Comparison of ENCODE assay signal across 8 mouse cellular contexts in the genomic region with DNA sequence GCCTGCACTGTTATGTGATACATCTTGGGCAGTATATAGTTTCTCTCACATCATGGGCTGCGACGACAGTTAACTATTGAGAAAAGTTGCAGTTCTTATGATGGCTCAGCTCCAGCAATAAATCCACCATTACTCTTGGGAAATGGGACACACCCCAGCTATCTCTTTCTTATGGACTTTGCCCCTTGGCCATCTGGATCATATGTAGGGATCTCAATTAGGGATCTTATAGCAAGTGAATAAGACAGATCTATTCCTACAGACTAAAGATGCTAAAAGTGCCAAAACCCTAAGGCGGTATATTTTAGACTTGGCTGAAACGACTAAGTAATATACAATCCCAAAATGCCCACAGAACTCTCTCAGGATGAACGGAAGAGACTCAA. TPM values are rescaled to one million over a fixed set of nuclear protein-coding genes. Genes with fewer than 3 reads are reported as not detected.
DNase-seq lines count a peak whose midpoint lies in the region; ATAC-seq and TF ChIP-seq lines count a peak whose summit lies in the region.

No protein-coding gene starts in this region.

- no peak for DNase-seq in layer of hippocampus, adult 2 months (ENCODE audit: low spot score in 2 of 2)
- DNase-seq in layer of hippocampus, postnatal 25 days (ENCODE audit: extremely low spot score in 1 of 2, low spot score in 1 of 2) = no peak
- no peak for DNase-seq in urinary bladder, postnatal 14 days (ENCODE audit: low spot score)
- DNase-seq in adrenal gland, adult 18-20 months (ENCODE audit: low spot score in 2 of 2) = no peak
- no peak for DNase-seq in adrenal gland, adult 8-10 months

- H3K9me3 ChIP-seq in embryonic facial prominence, embryonic 13.5 days = no peaks in the 10 kb centered on the region
- no peaks in the 10 kb centered on the region for H3K9me3 ChIP-seq in hindbrain, embryonic 13.5 days
- no peaks in the 10 kb centered on the region for H3K9me3 ChIP-seq in midbrain, embryonic 12.5 days

- no peaks in the 10 kb centered on the region for H3K27me3 ChIP-seq in embryonic facial prominence, embryonic 13.5 days
- no peaks in the 10 kb centered on the region for H3K27me3 ChIP-seq in hindbrain, embryonic 13.5 days
- no peaks in the 10 kb centered on the region for H3K27me3 ChIP-seq in midbrain, embryonic 12.5 days

- no peaks in the 10 kb centered on the region for H3K36me3 ChIP-seq in embryonic facial prominence, embryonic 13.5 days
- no peaks in the 10 kb centered on the region for H3K36me3 ChIP-seq in hindbrain, embryonic 13.5 days
- H3K36me3 ChIP-seq in midbrain, embryonic 12.5 days = no peaks in the 10 kb centered on the region

- H3K9ac ChIP-seq in embryonic facial prominence, embryonic 13.5 days = no peak overlapping the region
- no peak overlapping the region for H3K9ac ChIP-seq in hindbrain, embryonic 13.5 days
- H3K9ac ChIP-seq in midbrain, embryonic 12.5 days (replicated peaks) = no peak overlapping the region

- peak overlapping the region; percentile 78 for H3K4me3 ChIP-seq in layer of hippocampus, adult 2 months
- peak overlapping the region; percentile 60 for H3K4me3 ChIP-seq in embryonic facial prominence, embryonic 13.5 days
- H3K4me3 ChIP-seq in hindbrain, embryonic 13.5 days = peak overlapping the region; percentile 56
- H3K4me3 ChIP-seq in midbrain, embryonic 12.5 days = peak overlapping the region; percentile 58

- 0 out of 2 replicates have a peak, but pooled peaks have one; percentile 13 for ATAC-seq in embryonic facial prominence, embryonic 13.5 days (ENCODE audit: insufficient number of reproducible peaks, insufficient read depth, low FRiP score, low TSS enrichment, low read depth)
- peak; percentile 40 for ATAC-seq in hindbrain, embryonic 13.5 days (ENCODE audit: low FRiP score)
- ATAC-seq in midbrain, embryonic 12.5 days (ENCODE audit: low FRiP score, low read depth) = no peak; the same call in none of the 2 replicates

- H3K4me2 ChIP-seq in embryonic facial prominence, embryonic 13.5 days = peak overlapping the region; percentile 58
- H3K4me2 ChIP-seq in hindbrain, embryonic 13.5 days = peak overlapping the region; percentile 46
- peak overlapping the region; percentile 47 for H3K4me2 ChIP-seq in midbrain, embryonic 12.5 days (replicated peaks)

- WGBS in embryonic facial prominence, embryonic 13.5 days = 20% methylated on average over 5 of the region's 5 CpGs
- WGBS in hindbrain, embryonic 13.5 days = 22% methylated on average over 5 of the region's 5 CpGs
- WGBS in midbrain, embryonic 12.5 days = 32% methylated on average over 5 of the region's 5 CpGs

- H3K27ac ChIP-seq in layer of hippocampus, adult 2 months = peak overlapping the region; percentile 70; the same call in 1 of the 2 replicates
- 0 out of 2 replicates have a peak overlapping the region, but pooled peaks have one; percentile 44 for H3K27ac ChIP-seq in embryonic facial prominence, embryonic 13.5 days
- H3K27ac ChIP-seq in hindbrain, embryonic 13.5 days = no peak overlapping the region
- H3K27ac ChIP-seq in midbrain, embryonic 12.5 days (replicated peaks) = no peak overlapping the region

- peaks cover 2% of the 10 kb centered on the region; the same call in 1 of the 2 replicates for H3K4me1 ChIP-seq in embryonic facial prominence, embryonic 13.5 days
- no peaks in the 10 kb centered on the region for H3K4me1 ChIP-seq in hindbrain, embryonic 13.5 days (replicated peaks)
- H3K4me1 ChIP-seq in midbrain, embryonic 12.5 days = no peaks in the 10 kb centered on the region

- TF ChIP-seq CTCF in layer of hippocampus, adult 2 months (conservative IDR thresholded peaks at IDR 0.05) = no peak

RNA-seq across cellular contexts. Expression of gene Wdr44, which starts 0.5 kb away (rescaled TPM):
- 10 to 100 TPM; 24.2 to 25.2 TPM for total RNA-seq in layer of hippocampus, adult 2 months (2021)
- total RNA-seq in layer of hippocampus, postnatal 25 days (2021) = 10 to 100 TPM; 23.8 to 25.2 TPM
- 9.4 and 9.7 TPM in 2 replicates for polyA plus RNA-seq in embryonic facial prominence, embryonic 13.5 days (2015; fragmentation: Nextera tagmentation; extraction: Ambion mirVana)
- 13.4 and 19.4 TPM in 2 replicates for polyA plus RNA-seq in hindbrain, embryonic 13.5 days (2015; fragmentation: Nextera tagmentation; extraction: Ambion mirVana)
- 8.8 and 9.3 TPM in 2 replicates for polyA plus RNA-seq in midbrain, embryonic 12.5 days (2016; fragmentation: Nextera tagmentation; extraction: Ambion mirVana)
- total RNA-seq in adrenal gland, adult 18-20 months (2021) = 10 to 100 TPM in 1 of 2 experiments, 1 to 10 TPM in 1; 9.5 to 12.3 TPM
- 10 to 100 TPM; 13.5 to 17.9 (median 16.0) TPM for total RNA-seq in adrenal gland, adult 8-10 months (2022)

Comparison
In these comparisons a context has a peak if more than half of its experiments do, and no peak if none do; other contexts are left out.
1. H3K27ac ChIP-seq: peak in layer of hippocampus, adult 2 months (single experiment) and embryonic facial prominence, embryonic 13.5 days (single experiment); none in hindbrain, embryonic 13.5 days (single experiment) and midbrain, embryonic 12.5 days (single experiment).
2. Peak in every context shown above with its lines, with median percentiles within 50 percentile points of each other: H3K4me3 ChIP-seq and H3K4me2 ChIP-seq.